ENCODE assay signal across 8 mouse cellular contexts in genomic region chr4:124802309-124803260, GRCm38 (mm10). TPM values are rescaled to one million over a fixed set of nuclear protein-coding genes. Genes with fewer than 3 reads are reported as not detected.
DNase-seq lines count a peak whose midpoint lies in the region; ATAC-seq and TF ChIP-seq lines count a peak whose summit lies in the region.

No protein-coding gene starts in this region.

- no peak for TF ChIP-seq CTCF in E14TG2a.4 (conservative IDR thresholded peaks at IDR 0.05; ENCODE audit: low read length)

- H3K4me2 ChIP-seq in forebrain, embryonic 13.5 days, result peak overlapping the region; percentile 92
- H3K4me2 ChIP-seq in neural tube, embryonic 15.5 days, result peak overlapping the region; percentile 91

- peak overlapping the region; percentile 92 for H3K9ac ChIP-seq in forebrain, embryonic 13.5 days
- peak overlapping the region; percentile 87 for H3K9ac ChIP-seq in neural tube, embryonic 15.5 days (replicated peaks)

- H3K9me3 ChIP-seq in E14TG2a.4 (ENCODE audit: low read length), result no peaks in the 10 kb centered on the region
- H3K9me3 ChIP-seq in forebrain, embryonic 13.5 days (replicated peaks), result no peaks in the 10 kb centered on the region
- no peaks in the 10 kb centered on the region for H3K9me3 ChIP-seq in neural tube, embryonic 15.5 days (replicated peaks)

- no peaks in the 10 kb centered on the region for H3K27me3 ChIP-seq in E14TG2a.4 (ENCODE audit: insufficient read depth, low read length)
- H3K27me3 ChIP-seq in forebrain, embryonic 13.5 days, result no peaks in the 10 kb centered on the region
- H3K27me3 ChIP-seq in neural tube, embryonic 15.5 days (replicated peaks), result no peaks in the 10 kb centered on the region

- H3K27ac ChIP-seq in forebrain, embryonic 13.5 days, result peak overlapping the region; percentile 96
- H3K27ac ChIP-seq in neural tube, embryonic 15.5 days (replicated peaks), result peak overlapping the region; percentile 95

- intact Hi-C loops in heart, postnatal 14 days (cut with DNase I), result loop anchor here (1.0 to 10.0 kb wide), 4 partner anchors 45 to 132 kb away; partner anchors contain the start of genes 9930104L06Rik and Cdca8

- WGBS in forebrain, embryonic 13.5 days, result 2% methylated on average over 52 of the region's 53 CpGs
- 1% methylated on average over 53 of the region's 53 CpGs for WGBS in neural tube, embryonic 15.5 days

- peaks cover 53% of the 10 kb centered on the region for H3K4me1 ChIP-seq in E14TG2a.4 (replicated peaks; ENCODE audit: low read depth, low read length)
- peaks cover 14% of the 10 kb centered on the region for H3K4me1 ChIP-seq in forebrain, embryonic 13.5 days
- H3K4me1 ChIP-seq in neural tube, embryonic 15.5 days, result peaks cover 25% of the 10 kb centered on the region

- H3K4me3 ChIP-seq in E14TG2a.4 (replicated peaks; ENCODE audit: low read length), result peak overlapping the region; percentile 100
- H3K4me3 ChIP-seq in forebrain, embryonic 13.5 days, result peak overlapping the region; percentile 87
- peak overlapping the region; percentile 71 for H3K4me3 ChIP-seq in neural tube, embryonic 15.5 days (replicated peaks)

- ATAC-seq in forebrain, embryonic 13.5 days, result peak; percentile 100
- ATAC-seq in neural tube, embryonic 15.5 days (ENCODE audit: low FRiP score), result peak; percentile 100

- peaks cover 62% of the 10 kb centered on the region for H3K36me3 ChIP-seq in E14TG2a.4 (ENCODE audit: insufficient read depth, low read length)
- H3K36me3 ChIP-seq in forebrain, embryonic 13.5 days (ENCODE audit: poor library complexity, severe bottlenecking), result peaks cover 47% of the 10 kb centered on the region
- H3K36me3 ChIP-seq in neural tube, embryonic 15.5 days, result peaks cover 59% of the 10 kb centered on the region

- DNase-seq in c-Kit-positive CD71-positive TER-119-positive erythroid progenitor cells, embryonic 14.5 days (ENCODE audit: low spot score), result peak; percentile 96
- peak; percentile 96 to 99 for DNase-seq in heart, postnatal 14 days
- DNase-seq in layer of hippocampus, adult 11-12 months (ENCODE audit: low spot score), result peak; percentile 95
- peak; percentile 97 to 98 for DNase-seq in lung, adult 18-20 months
- peak; percentile 96 for DNase-seq in testis, postnatal 14 days (ENCODE audit: low spot score)

RNA-seq across cellular contexts. Expression of gene Mtf1, which starts 0.7 kb away (rescaled TPM):
- 15.8 and 16.4 TPM in 2 replicates for polyA plus RNA-seq in forebrain, embryonic 13.5 days (2015; fragmentation: Nextera tagmentation; extraction: Ambion mirVana)
- 10 to 100 TPM; 12.8 to 15.7 TPM for total RNA-seq in heart, postnatal 14 days (2021)
- 9.8 and 10.2 TPM in 2 replicates for polyA plus RNA-seq in neural tube, embryonic 15.5 days (2015; fragmentation: Nextera tagmentation; extraction: Ambion mirVana)

RNA-seq across cellular contexts. Expression of gene Yrdc, which starts 47.9 kb away (rescaled TPM):
- polyA plus RNA-seq in forebrain, embryonic 13.5 days (2015; fragmentation: Nextera tagmentation; extraction: Ambion mirVana), result 45.8 and 51.4 TPM in 2 replicates
- 10 to 100 TPM; 17.5 to 17.9 TPM for total RNA-seq in heart, postnatal 14 days (2021)
- 43.2 and 44.9 TPM in 2 replicates for polyA plus RNA-seq in neural tube, embryonic 15.5 days (2015; fragmentation: Nextera tagmentation; extraction: Ambion mirVana)

RNA-seq across cellular contexts. Expression of gene 1110065P20Rik, which starts 48.4 kb away (rescaled TPM):
- 59.2 and 63.6 TPM in 2 replicates for polyA plus RNA-seq in forebrain, embryonic 13.5 days (2015; fragmentation: Nextera tagmentation; extraction: Ambion mirVana)
- 10 to 100 TPM; 23.9 to 24.8 TPM for total RNA-seq in heart, postnatal 14 days (2021)
- polyA plus RNA-seq in neural tube, embryonic 15.5 days (2015; fragmentation: Nextera tagmentation; extraction: Ambion mirVana), result 82.5 and 106 TPM in 2 replicates

RNA-seq across cellular contexts. Expression of gene Maneal, which starts 59.4 kb away (rescaled TPM):
- polyA plus RNA-seq in forebrain, embryonic 13.5 days (2015; fragmentation: Nextera tagmentation; extraction: Ambion mirVana), result 5.1 and 5.7 TPM in 2 replicates
- under 1 TPM; 0.10 to 0.17 TPM for total RNA-seq in heart, postnatal 14 days (2021)
- 10.4 and 17.8 TPM in 2 replicates for polyA plus RNA-seq in neural tube, embryonic 15.5 days (2015; fragmentation: Nextera tagmentation; extraction: Ambion mirVana)

Comparison
In these comparisons a context has a peak if more than half of its experiments do, and no peak if none do; other contexts are left out.
1. Peak in every context shown above with its lines: DNase-seq, ATAC-seq, H3K4me3 ChIP-seq and H3K27ac ChIP-seq.